Mouse (Mus musculus) spleen, postnatal 14 days (tissue): ENCODE measurements around the gene Hint1.

Experiments used
- DNase-seq, 2 experiments: peaks; one replicate each; pipeline ENCODE4 v3.0.0; 2021 to 2022; ENCODE audit warnings: low spot score in 2 of 2

The Hint1 gene

GRCm38 (mm10) chr11:54861471-54862420 lies 4.4 kb upstream of the Hint1 start:
- no peak for DNase-seq

DNA sequence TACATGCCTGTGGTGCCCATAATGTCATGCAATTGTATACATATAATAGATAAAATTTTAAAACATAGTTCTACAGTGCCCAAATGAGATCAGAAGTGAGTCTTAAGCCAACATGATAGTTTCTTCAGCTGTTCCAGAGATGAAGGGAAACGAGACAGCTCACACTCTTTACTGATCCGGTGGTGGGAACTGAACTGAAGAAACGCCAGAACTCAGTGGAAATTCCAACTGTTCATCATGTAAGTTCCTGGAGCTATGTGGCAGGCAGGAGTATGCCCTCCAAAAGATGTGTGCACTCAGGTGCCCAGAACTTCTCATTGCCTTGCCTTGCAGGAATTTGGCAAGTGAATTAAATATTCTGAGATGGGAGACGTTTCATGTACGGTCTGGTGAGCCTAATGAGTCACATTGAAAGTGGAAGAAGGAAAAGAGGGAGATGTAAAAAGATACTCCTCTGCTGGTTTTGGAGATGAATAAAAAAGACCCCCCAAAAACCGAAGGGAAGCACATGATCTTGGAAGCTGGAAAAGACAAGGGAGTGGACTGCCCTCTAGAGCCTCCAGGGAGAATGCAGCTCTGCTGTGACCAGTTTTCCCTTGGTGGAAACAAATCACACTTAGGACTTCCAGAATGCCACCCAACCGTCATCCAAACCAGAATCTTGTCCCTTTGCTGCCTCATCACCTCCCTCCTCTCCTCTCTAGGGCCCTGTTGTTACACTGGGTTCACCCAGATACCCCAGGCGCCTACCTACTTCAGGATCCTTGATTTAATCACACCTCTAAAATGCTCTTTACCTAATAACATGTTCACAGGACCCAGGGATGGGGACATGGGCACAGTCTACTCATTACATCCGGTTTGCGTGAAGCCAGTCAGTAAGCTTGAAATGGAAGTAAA lies 3.3 kb upstream of the Hint1 start:
- DNase-seq: peak in 1 of 2 experiments; percentile 36

DNA sequence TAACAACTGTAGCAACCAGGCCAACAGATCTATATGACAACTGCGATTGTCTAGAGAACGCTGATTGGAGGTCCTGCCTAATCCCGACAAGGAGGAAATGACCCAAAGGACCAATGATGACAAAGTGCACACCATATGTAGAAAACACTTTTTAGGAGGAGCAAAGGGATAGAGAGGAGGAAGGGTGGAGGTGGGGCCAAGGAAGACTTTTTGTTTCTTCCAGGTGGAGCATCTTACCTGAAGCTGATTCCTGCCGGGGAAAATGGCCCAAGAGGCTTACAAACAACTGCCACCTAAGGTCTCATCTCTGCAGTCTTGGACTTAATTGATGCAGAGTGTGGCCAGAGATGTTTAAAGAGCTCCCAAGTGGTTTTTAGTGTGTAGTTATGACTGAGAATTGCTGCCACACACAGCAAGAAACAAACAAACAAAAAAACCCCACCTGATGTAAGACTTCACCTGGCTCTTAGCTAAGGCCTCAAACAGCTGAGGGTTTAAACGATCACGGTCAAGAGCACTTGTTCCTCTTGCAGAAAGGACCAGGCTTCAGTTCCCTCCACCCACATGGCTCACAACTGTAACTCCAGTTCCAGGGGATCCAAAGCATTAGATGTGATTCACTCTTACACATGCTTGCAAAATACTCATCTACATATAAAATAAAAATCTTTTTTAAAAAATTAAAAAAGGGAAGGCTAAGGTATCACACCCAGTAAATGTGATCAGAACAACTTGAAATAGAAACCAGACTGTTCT lies 675 bp upstream of the Hint1 start:
- no peak for DNase-seq

DNA sequence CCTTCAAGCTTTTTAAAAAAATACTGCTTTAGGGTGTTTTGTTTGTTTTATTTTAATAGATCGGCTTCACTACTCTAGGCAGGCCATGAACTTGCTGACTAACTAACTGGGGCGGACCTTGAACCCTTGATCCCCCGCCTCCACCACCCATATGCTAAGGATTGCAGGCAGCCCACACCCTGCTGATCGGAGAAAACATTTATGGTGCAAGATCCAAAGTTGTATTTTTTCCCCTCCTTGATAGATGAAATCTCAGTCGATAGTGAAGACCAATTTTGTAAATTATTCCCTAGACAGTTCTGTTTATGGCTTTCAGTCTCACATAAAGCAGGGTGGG lies 834 bp downstream of the Hint1 start:
- peak in 1 of 2 experiments; percentile 25 for DNase-seq

DNA sequence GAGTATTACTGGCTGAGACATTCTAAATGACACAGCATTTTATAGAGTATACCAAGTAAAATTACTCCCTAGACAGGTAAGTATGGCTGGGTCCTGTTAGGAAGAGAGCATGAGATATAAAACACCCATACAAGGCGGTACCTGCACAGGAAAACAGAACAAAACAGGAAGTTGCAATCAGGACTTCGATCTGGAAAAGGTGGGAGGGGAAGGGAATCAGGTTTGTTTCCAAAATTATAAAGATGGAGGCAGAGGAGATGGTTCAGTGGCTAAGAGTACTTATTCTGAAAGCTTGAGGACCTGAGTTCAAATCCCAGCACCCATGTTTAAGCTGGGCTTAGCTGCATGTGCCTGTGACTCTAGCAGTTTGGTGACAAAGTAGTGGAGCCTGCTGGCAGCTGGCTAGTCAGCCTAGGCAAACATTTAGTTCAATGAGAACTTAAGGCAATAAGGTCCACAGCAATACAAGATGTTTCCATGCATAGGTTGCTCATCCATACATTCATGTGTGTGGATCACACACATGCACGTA lies 1.8 kb downstream of the Hint1 start:
- no peak for DNase-seq

GRCm38 (mm10) chr11:54868445-54868844 lies 2.3 kb downstream of the Hint1 start:
- no peak for DNase-seq

- DNase-seq: no peak
Observed at GRCm38 (mm10) chr11:54869318-54869717, 3.1 kb downstream of the Hint1 start.

- DNase-seq: no peak
Observed at GRCm38 (mm10) chr11:54871831-54872537, 5.8 kb downstream of the Hint1 start.

GRCm38 (mm10) chr11:54876031-54876430 lies 9.8 kb downstream of the Hint1 start:
- DNase-seq: no peak

GRCm38 (mm10) chr11:54878893-54879292 lies 12.7 kb downstream of the Hint1 start:
- no peak for DNase-seq

- peak in 1 of 2 experiments; percentile 36 for DNase-seq
Observed at GRCm38 (mm10) chr11:54879434-54879833, 13.3 kb downstream of the Hint1 start.

DNA sequence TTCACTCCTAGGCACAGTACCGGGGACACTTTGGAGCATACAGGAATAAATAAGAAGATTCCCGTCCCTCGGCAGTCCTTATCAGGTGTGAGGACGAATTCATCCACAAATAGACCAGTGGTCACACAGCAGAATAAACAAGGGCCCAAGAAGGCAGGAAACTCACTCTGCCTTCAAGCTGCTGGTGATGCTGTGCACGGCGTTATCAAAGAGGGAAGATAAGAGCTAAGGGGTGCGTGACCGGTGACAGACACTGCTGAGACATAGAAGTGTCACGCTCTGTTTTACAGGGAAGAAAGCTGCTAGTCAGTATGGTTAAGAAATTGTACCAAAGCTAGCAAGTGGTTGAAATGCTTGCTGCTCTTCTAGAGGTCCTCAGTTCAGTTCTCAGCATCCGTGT lies 13.7 kb downstream of the Hint1 start:
- no peak for DNase-seq

DNA sequence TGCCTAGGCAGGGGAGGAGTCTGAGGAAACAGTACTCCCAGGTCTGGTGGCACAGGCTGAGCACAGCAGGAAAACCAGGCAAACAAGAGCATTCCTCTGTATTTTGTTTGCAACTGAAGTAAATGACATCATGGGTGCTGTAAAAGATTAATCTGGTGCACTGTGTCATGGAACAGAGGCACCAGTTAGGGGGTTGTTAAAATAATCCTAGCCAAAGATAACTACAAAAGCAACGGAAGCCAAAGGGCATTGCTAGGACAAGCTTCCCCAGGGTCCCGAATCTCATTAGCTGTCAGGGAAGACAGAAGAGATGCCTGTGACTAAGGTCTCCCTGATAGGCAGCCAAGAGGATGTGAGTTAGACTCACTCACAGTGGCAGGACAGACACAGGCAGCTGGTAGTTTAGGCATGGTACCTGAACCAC lies 14.9 kb downstream of the Hint1 start:
- no peak for DNase-seq

DNA sequence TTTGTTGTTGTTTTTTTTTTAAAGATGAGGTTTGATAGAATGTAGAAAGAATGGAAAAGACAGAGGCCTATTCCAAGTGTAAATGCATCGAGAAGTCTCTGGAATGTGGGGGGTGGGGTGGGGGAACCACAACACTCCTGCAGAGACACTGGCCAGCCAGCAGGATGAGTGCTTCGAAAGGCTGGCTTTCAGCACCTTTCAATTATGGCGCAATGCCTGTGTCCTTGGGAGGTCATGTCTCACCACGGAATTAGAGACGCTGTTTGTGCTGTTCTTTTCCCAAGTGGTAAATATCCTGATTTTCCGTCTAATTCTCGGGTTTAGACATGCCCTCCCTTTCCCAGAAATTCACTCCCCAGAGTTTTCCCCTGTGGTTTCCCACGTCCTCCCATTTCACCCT lies 16.5 kb downstream of the Hint1 start:
- DNase-seq: no peak

DNA sequence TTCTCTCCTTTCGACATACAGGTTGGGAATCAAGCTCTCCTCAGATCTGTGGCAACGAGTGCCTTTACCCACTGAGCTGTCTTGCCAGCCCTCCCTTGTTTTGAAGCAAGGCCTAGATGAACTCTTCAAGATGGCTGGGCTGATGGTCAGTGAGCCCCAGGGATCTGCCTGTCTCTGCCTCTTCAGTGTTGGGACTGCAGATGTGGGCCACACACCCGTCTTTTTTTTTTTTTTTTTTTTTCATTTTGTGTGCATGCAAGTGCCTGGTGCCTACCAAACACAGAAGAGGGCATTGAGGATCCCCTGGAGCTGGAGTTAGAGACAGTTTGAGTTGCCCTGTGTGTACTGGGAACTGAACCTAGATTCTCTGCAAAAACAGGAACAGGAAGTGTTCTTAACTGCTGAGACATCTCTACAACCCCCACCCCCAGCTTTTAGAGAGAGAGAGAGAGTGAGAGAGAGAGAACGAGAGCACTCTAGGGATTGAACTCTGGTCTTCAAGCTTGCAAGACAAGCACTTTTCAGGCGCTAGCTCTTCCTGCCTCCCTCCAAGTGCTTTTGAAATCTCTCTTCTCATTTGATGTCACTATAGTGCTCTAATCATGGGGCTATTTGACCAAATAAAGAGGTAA lies 18.1 kb downstream of the Hint1 start:
- no peak for DNase-seq

DNA sequence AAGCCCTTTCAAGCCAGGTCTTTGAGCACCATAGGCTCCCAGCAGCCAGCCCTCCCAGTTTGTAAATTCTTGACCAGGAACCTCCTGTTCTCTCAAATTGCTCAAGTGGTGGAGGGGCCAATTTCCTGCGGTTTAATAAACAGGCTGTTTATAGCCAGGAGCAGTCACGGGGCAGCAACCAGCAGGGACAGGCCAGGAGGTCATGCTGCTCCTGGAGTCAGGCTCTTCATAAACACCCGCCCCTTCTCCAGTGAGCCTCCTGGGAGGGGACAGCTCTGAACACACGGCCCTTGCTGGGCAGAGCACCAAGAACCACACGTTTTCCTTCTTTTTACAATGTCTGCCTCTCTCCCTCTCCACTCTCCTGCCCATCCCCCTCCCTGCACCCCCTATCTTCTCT lies 18.8 kb downstream of the Hint1 start:
- DNase-seq: no peak

DNA sequence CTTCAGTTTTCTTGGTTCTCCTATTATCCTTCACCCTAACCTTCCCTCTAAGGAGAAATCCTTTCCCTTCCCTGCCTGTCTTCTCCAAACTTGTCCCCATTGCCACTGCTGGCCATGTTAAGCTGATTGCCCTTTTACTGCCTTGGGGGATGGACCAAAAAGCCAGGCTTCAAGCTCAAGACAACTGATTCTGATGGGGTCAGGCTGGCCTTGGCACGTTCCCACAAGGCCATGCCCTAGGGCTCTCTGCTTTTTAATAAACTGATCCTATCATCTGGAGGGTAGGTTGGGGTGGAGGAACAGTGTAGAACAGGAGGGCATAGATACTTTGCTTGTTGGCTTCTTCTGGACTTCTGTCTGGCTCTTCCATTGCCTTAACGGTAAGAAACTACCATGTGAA lies 19.2 kb downstream of the Hint1 start:
- no peak for DNase-seq

DNA sequence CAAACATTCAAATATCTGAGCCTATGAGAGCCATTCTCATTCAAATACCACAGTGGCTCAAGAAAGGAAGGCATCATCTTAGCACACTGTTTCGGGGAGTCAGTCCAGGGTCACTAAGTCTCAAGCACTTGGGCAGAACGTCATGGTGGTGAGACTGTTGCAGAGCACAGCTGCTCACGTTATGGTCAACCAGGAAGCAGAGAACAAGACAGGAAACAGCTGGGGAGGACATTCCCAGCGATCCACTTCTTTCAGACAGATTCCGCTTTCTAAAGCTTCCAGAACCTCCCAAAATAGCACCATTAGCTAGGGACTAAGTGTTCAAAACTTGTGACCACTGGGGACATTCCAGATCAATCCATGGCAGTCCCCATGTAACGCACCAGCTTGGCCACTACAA lies 21.7 kb downstream of the Hint1 start:
- DNase-seq: no peak

- no peak for DNase-seq
Observed at GRCm38 (mm10) chr11:54891341-54891740, 25.2 kb downstream of the Hint1 start.

GRCm38 (mm10) chr11:54892091-54892490 lies 25.9 kb downstream of the Hint1 start:
- no peak for DNase-seq

- DNase-seq: no peak
Observed at GRCm38 (mm10) chr11:54894589-54894988, 28.4 kb downstream of the Hint1 start.
